Mouse (Mus musculus) E14TG2a.4 (cell line): ENCODE data around the gene Nt5c2.

Source experiments
- CTCF ChIP-seq: conservative IDR thresholded peaks from 2 replicates; pipeline ENCODE4 v1.5.1; 2014; ENCODE audit warnings: low read length
- NANOG ChIP-seq: IDR thresholded peaks from 2 replicates; pipeline ENCODE4 v1.6.1; 2014; ENCODE audit warnings: borderline replicate concordance, low read length, mixed read lengths

DNA sequence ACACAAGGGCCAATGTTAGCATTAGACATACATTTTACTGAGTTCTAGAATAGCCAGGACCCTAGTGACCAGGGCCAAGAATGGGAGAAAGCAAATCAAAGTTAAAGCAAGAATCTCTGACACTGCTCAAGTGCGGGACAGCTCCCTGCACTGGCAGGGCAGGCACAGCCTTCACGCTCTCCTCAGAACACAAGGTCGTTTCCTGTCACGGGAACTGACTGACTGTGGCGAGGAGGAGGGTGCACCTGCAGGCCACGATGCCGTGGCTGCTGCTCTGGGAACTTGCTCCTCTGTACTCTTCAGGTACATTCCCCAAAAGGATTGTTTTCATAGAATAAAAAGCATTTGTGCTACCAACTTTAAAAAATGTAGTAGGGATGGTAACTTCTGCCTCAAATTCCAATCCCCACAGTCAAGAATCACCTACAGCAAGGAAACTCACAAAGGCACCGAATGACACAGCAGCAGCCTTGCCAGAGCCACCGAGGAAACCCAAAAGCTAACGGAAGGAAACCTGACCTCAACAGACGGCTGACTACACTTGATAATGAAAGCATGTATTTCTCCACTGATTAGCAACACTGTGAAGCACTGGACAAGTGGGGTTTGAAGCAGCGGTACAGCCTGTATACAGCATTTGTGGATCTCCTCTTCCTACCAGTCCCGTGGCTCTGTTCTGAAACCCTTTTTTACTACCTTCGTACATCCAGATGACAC, 127.0 kb downstream of the Nt5c2 start:
- no peak for TF ChIP-seq CTCF
- TF ChIP-seq NANOG: no peak
